Mouse (Mus musculus) myocyte (in vitro differentiated cells): ENCODE measurements around the gene Fam186a. TPM values are rescaled to one million over a fixed set of nuclear protein-coding genes. Genes with fewer than 3 reads are reported as not detected.
"Not testable (repeated sequence)": the region's sequence is repeated elsewhere in the genome, so short reads cannot be mapped to it uniquely, and the experiment has no call there.

Experiments used
- H3K27me3 ChIP-seq: one replicate; pipeline ENCODE4 v1.6.1; 2011; ENCODE audit not compliant: control insufficient read depth, insufficient read depth, insufficient read length
- H3K36me3 ChIP-seq: one replicate; pipeline ENCODE4 v1.6.1; 2011; ENCODE audit not compliant: control insufficient read depth, insufficient read depth
- H3K4me2 ChIP-seq: one replicate; pipeline ENCODE4 v1.6.1; 2011; ENCODE audit warnings: low read depth, control low read depth
- H3K4me3 ChIP-seq: one replicate; pipeline ENCODE4 v1.5.1; 2011; ENCODE audit warnings: mild to moderate bottlenecking, control low read depth, moderate library complexity
- H3K79me2 ChIP-seq: one replicate; pipeline ENCODE4 v1.6.1; 2011; ENCODE audit not compliant: control insufficient read depth, insufficient read depth
- H3ac ChIP-seq: one replicate; pipeline ENCODE4 v1.6.1; 2011; ENCODE audit not compliant: control insufficient read depth, insufficient read length
- CEBPB ChIP-seq: IDR thresholded peaks from 2 replicates; pipeline ENCODE4 v1.6.1; 2011; ENCODE audit warnings: mild to moderate bottlenecking, moderate library complexity; ENCODE audit not compliant: poor library complexity, insufficient read depth, severe bottlenecking
- E2F4 ChIP-seq: IDR thresholded peaks from one replicate; pipeline ENCODE4 v1.6.1; 2011; ENCODE audit warnings: mild to moderate bottlenecking, control low read depth, moderate library complexity; ENCODE audit not compliant: insufficient read depth
- MAX ChIP-seq: IDR thresholded peaks from one replicate; pipeline ENCODE4 v1.6.1; 2011; ENCODE audit warnings: low read depth, mild to moderate bottlenecking, control low read depth
- MYOD1 ChIP-seq, 3 experiments: IDR thresholded peaks; one replicate each; pipeline ENCODE4 v1.6.1; 2011; ENCODE audit warnings: control low read depth in 2 of 3, low read depth in 2 of 3, mild to moderate bottlenecking in 2 of 3, moderate library complexity in 1 of 3; ENCODE audit not compliant: insufficient read length in 2 of 3, control insufficient read depth in 1 of 3
- MYOG ChIP-seq, 3 experiments: IDR thresholded peaks; one replicate each; pipeline ENCODE4 v1.6.1; 2011; ENCODE audit warnings: control low read depth in 2 of 3, low read depth in 2 of 3, mild to moderate bottlenecking in 2 of 3; ENCODE audit not compliant: insufficient read length in 2 of 3, control insufficient read depth in 1 of 3, insufficient read depth in 1 of 3
- POLR2A ChIP-seq: IDR thresholded peaks from one replicate; pipeline ENCODE4 v1.6.1; 2011; ENCODE audit warnings: low read depth, mild to moderate bottlenecking, control low read depth, moderate library complexity; ENCODE audit not compliant: insufficient read length
- POLR2AphosphoS2 ChIP-seq: IDR thresholded peaks from one replicate; pipeline ENCODE4 v1.6.1; 2011; ENCODE audit warnings: low read depth, control low read depth; ENCODE audit not compliant: insufficient read length
- REST ChIP-seq: IDR thresholded peaks from one replicate; pipeline ENCODE4 v1.6.1; 2011; ENCODE audit warnings: mild to moderate bottlenecking, control low read depth, moderate library complexity; ENCODE audit not compliant: insufficient read depth, insufficient read length
- SRF ChIP-seq: IDR thresholded peaks from one replicate; pipeline ENCODE4 v1.6.1; 2011; ENCODE audit warnings: low read depth; ENCODE audit not compliant: control insufficient read depth, insufficient read length
- TCF12 ChIP-seq: IDR thresholded peaks from one replicate; pipeline ENCODE4 v1.6.1; 2011; ENCODE audit warnings: mild to moderate bottlenecking, control low read depth; ENCODE audit not compliant: poor library complexity, insufficient read depth, severe bottlenecking
- TCF3 ChIP-seq: IDR thresholded peaks from one replicate; pipeline ENCODE4 v1.6.1; 2011; ENCODE audit warnings: low read depth, control low read depth; ENCODE audit not compliant: insufficient read length
- USF1 ChIP-seq: IDR thresholded peaks from one replicate; pipeline ENCODE4 v1.6.1; 2011; ENCODE audit warnings: low read depth, mild to moderate bottlenecking, control low read depth, moderate library complexity
- polyA plus RNA-seq: library from polyadenylated mRNA; unstranded; fragments of >200 nt; fragmentation: generic; extraction: Trizol; gene quantifications from one replicate; pipeline ENCODE4 v1.2.1, GENCODE M21; 2012; ENCODE audit warnings: missing spikeins

The Fam186a gene
- polyA plus RNA-seq, 1 experiment: 0.22 TPM

DNA sequence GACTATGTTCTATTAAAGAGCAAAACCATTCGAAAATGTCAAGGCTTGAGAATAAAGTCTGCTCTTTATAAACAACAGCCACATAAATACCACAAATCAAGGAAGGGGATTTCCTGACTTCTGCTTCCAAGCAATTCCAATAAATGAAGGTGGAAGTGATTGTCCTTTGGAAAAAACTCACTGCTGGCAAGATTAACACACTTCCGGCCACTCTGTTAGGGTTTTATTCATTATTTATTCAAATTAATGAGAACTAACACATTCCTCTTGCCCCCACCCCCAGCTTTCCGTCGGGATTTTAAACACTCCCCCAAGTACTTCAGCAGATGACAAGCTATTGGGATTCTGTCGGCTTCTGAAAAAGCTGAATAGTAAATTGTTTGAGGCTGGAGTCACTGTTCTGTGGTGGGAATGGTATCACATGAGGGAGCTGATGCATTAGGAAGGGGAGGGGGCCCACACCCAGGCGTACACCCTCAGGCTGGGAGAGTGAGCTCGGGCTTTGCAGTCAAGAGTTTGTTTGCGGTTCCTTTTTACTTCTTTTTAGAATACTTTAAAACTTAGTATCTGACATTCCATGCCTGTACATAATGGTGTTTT is 77.5 kb downstream of the Fam186a start:
- TF ChIP-seq POLR2AphosphoS2: no peak
- TF ChIP-seq REST: no peak
- TF ChIP-seq E2F4: no peak
- TF ChIP-seq POLR2A: no peak
- peak in 1 of 3 experiments; percentile 27 for TF ChIP-seq MYOG (IDR thresholded peaks at IDR 0.05; ENCODE audit: control insufficient read depth in 1 of 3, insufficient read depth in 1 of 3, insufficient read length in 2 of 3, low read depth in 2 of 3)
- Histone ChIP-seq H3ac (no peak overlapping the region), H3K4me3 (no peak overlapping the region), H3K4me2 (peak overlapping the region; percentile 22), H3K79me2 (no peaks in the 10 kb centered on the region), H3K27me3 (no peaks in the 10 kb centered on the region), H3K36me3 (no peaks in the 10 kb centered on the region)

DNA sequence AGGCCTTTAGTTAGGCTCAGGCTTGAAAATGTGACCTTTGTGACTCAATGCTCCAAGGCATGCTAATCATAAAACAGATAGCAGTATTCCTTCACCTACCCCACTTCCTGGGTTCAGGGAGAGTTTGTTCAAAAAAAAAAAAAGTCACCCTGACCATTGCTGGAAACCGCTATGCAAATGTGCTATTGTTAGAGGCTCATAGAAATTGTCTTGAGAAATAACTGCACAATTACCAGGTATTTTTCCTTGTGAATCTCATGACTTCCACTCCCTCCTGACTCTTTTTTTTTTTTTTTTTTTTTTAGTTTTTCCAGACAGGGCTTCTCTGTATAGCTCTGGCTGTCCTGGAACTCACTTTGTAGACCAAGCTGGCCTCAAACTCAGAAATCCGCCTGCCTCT is 79.7 kb downstream of the Fam186a start:
- not testable (repeated sequence) for H3K36me3 ChIP-seq

DNA sequence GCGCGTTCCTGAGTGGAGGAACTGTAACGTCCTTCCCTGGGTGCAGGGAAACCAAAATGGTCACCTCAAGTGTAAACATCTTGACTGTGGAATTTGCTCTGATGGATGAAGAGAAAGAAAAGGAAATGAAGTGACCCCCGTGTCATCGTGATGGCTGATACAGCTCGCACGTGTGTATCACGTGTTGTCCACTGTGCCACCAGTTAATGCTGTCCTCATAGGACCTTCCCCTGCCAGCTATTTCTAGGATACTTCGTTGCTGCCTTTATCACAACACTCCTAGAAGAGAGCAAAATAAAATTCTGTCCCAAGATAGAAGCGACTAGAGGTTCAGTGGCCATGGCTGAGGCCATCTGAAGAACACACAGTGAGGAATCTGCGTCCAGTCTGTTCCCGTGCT is 82.8 kb downstream of the Fam186a start:
- Histone ChIP-seq H3K4me2 (no peak overlapping the region), H3K27me3 (no peaks in the 10 kb centered on the region), H3ac (no peak overlapping the region), H3K79me2 (no peaks in the 10 kb centered on the region), H3K36me3 (no peaks in the 10 kb centered on the region), H3K4me3 (no peak overlapping the region)
- no peak for TF ChIP-seq TCF12
- TF ChIP-seq MAX: no peak
- TF ChIP-seq SRF: no peak
- no peak for TF ChIP-seq REST
- TF ChIP-seq POLR2AphosphoS2: no peak
- TF ChIP-seq POLR2A: no peak
- TF ChIP-seq MYOG (IDR thresholded peaks at IDR 0.05; ENCODE audit: control insufficient read depth in 1 of 3, insufficient read depth in 1 of 3, insufficient read length in 2 of 3, low read depth in 2 of 3): no peak
- no peak for TF ChIP-seq E2F4
- no peak for TF ChIP-seq TCF3
- no peak for TF ChIP-seq USF1
- TF ChIP-seq MYOD1 (IDR thresholded peaks at IDR 0.05; ENCODE audit: control insufficient read depth in 1 of 3, insufficient read length in 2 of 3, low read depth in 2 of 3): no peak
- no peak for TF ChIP-seq CEBPB

More for the DNA sequence above, 79.7 kb downstream of the Fam186a start:
- not testable (repeated sequence) for H3K27me3 ChIP-seq, H3K79me2 ChIP-seq, H3K4me2 ChIP-seq, H3ac ChIP-seq, H3K4me3 ChIP-seq

DNA sequence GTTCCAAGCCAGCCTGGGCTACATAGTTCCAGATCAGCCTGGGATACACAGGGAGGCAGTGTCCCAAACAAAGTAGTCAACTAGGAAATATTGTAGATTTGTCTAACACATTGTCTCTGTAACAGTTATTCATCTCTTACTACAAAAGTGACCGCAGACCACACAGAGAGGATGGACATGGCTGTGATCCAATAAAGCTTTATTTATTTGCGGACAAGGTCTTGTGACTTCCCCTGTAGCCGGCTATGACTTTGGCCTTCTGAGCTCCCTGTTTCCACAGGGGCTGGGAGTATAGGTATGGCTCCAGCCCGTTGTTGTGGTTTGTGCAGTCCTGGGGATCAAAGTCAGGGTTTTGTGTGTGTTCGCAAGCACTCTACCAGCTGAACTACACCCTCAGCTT is 88.3 kb downstream of the Fam186a start:
- no peak overlapping the region for H3K4me2 ChIP-seq
- no peaks in the 10 kb centered on the region for H3K36me3 ChIP-seq
- H3K27me3 ChIP-seq: no peaks in the 10 kb centered on the region
- H3ac ChIP-seq: no peak overlapping the region
- H3K79me2 ChIP-seq: no peaks in the 10 kb centered on the region
- H3K4me3 ChIP-seq: no peak overlapping the region
- TF ChIP-seq POLR2A: no peak

DNA sequence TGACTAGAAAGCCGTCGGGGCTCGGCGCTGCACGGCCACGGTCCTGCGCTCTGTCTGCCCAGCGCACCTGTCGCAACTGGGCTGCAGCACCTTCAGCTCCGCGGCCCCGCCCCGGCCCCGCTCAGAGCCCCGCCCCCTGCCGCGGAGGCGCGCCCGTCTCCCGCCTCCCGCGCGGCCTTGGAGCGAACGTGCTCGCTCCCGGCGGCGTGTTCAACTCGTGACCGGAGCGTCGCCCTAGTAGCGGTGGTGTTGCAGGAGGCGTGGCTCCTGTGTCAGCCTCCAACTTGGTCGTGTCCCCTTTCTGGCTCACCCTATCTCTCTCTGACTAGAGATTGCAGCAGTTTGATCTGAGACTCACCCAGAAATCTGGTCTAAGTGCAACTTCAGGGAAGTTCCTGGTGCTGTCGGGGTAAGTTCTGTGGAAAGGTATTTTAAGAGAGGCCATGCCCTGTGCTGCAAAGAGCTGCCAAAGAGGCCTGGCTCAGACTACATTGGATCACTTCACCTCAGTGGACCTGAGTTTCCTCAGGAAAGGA is 91.5 kb downstream of the Fam186a start, which contains the start of gene Lima1:
Gene Lima1, minus strand, starts transcription at position 123 of the 536 bp plus-strand sequence.
- Histone ChIP-seq H3K36me3 (no peaks in the 10 kb centered on the region), H3ac (peak within 1 kb of the TSS; percentile 11), H3K4me2 (peak within 1 kb of the TSS; percentile 98), H3K79me2 (no peaks in the 10 kb centered on the region), H3K4me3 (peak within 1 kb of the TSS; percentile 47), H3K27me3 (no peaks in the 10 kb centered on the region)
- peak in 2 of 3 experiments; percentile 78 to 84 for TF ChIP-seq MYOG (IDR thresholded peaks at IDR 0.05; ENCODE audit: control insufficient read depth in 1 of 3, insufficient read depth in 1 of 3, insufficient read length in 2 of 3, low read depth in 2 of 3)
- TF ChIP-seq TCF12: no peak
- peak; percentile 90 for TF ChIP-seq POLR2A
- TF ChIP-seq MYOD1 (IDR thresholded peaks at IDR 0.05; ENCODE audit: control insufficient read depth in 1 of 3, insufficient read length in 2 of 3, low read depth in 2 of 3): peak in 2 of 3 experiments; percentile 79 to 90
- TF ChIP-seq MAX: no peak
- TF ChIP-seq POLR2AphosphoS2: peak; percentile 85
- TF ChIP-seq USF1: peak; percentile 68
